Mouse (Mus musculus): ENCODE data around the gene Wee1.

Gene Wee1

DNA sequence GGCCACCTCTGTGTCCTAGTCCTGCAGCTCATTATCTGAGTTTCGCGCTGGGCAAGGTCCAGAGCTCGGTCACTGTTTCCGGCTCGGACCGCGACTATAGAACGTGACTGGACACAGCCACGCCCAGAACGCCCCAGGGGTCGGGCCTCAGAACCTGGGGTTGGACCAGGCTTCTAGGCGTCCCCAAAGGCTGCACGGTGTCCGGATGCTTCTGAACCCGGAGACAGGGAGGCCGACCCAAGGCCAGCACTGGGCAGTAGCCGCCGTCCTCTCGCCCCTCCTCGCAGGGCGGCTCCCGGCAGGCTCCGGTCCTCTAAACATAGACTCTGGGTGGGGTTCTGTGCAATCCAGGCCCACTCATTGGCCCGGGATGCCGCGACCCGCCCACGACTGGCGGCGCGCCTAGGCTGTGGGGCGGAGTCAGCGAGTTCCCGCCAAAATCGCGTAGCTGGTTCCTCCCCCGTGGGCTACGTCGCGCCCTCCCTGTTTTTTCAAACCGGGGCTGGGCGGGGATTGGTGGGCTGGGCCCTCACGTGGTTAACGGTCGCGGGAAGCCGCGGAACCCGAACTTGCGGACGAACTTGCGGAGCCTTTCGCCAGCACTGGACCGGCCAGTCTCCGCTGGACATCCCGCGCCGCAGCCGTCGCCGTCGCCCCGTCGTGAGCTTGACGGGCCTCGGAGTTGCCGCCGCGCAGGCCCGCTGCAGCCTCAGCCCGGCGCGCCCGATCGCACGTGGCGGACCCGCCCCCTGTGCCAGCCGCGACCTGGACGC lies at the start of gene Wee1:
Wee1 (plus strand) TSS at position 531 of the 773 bp plus-strand sequence.
- peak; percentile 99 for DNase-seq (ENCODE audit: low read depth, low spot score)

DNA sequence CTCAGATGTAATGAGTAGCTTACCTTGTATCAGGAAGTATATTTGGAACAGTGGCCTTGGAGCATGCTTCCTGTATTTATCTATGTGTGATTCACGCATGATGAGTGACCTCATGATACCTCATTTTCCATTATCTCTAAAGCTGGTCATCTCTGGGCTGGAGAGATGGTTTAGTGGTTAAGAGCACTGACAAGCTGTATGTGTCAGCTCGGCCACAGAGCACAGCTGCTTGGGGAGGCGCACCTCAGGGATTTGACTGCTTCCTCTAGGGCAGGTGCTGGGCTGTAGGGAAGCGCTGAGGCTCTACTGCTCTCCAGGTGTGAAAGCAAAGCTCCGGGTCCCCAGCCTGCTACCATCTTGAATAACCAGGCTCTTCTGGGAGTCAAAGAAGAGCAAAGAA lies 43.7 kb upstream of the Wee1 start:
- no peak for DNase-seq (ENCODE audit: low read depth, low spot score)

DNA sequence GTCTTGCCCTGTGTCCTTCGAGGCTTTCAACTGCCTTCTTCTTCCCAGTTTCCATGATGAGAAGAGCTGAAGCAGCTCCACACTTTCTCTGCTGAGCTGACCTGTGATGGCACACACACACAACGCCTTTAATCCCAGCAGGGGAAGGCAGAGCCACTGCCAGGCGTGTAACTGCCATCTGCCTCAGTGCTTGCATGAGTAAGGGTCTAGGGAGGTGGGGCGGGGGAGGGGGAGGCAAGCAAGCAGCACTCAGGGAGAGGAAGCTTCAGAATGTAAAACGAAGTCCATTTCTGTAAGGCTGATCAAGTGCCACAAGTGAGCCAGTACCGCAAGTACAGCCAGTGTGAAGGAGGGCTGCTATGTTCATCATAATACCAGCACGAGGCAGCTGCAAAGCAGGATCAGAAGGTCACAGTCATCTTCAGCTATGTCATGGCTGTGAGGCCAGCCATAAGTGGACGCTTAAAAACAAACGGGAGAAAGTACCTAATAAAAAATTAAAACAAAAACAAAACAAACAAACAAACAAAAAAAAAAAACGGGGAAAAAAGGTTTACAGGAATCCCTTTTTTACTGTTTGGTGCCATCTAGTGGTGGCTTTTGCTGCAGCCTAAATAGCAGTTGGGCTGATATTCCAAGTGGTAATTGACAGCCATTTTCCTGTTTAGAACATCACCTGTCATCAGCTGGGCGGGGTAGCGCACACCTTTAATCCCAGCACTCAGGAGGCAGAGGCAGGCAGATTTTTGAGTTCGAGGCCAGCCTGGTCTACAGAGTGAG lies 38.3 kb upstream of the Wee1 start:
- peak; percentile 59 for DNase-seq (ENCODE audit: low read depth, low spot score)

DNA sequence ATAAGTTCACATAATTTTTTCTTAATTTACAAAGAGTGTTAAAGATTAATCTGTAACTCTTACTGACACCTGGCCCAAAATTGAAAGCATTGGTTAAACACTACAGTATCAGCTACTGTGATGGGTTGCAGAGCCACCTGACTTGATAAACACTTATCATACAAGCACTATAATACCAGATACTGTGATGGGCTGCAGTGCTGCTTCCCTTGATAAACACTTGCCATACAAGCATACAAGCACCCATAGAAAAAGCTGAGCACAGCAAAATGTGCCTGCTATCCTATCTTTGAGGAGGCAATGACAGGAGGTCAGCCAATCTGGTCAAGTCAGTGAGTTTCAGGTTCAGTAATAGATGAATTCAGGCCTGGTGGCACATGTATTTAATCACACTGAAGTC lies 36.6 kb upstream of the Wee1 start:
- DNase-seq (ENCODE audit: low read depth, low spot score): no peak

DNA sequence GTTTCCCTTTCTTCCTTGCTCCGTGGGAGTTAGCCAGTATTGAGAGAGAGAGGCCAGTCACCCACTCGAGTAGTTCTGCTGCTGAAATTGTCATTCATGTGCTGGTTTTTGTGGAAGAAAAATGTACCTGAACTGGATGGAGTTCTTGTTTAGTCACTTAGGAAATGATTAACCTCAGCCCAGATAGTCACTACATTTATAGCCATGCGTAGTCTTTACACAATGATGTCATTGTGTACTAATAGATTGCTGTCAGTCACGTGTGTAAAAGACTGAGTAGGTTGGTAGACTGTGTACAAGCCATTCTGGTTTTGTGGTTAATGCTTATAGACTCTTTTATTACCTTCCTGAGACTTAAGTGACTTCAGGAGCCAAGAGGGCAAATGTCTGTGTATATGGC lies 33.9 kb upstream of the Wee1 start:
- DNase-seq (ENCODE audit: low read depth, low spot score): no peak

DNA sequence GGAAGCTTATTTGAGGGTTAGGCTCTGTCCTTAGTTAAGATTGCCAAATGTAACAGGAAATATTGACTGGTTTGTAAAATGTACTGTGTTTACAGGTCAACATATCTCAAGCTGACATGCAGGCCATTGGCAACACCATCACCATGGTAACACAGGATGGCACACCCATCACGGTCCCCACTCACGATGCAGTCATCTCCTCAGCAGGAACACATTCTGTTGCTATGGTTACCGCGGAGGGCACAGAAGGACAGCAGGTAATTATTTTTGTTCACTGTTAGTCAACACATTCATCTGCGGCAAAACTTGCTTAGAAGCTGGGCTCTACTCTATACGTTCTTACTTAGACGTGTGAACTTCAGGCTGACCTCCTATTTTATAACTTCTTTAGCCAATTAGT lies 30.2 kb upstream of the Wee1 start:
- no peak for DNase-seq (ENCODE audit: low read depth, low spot score)

DNA sequence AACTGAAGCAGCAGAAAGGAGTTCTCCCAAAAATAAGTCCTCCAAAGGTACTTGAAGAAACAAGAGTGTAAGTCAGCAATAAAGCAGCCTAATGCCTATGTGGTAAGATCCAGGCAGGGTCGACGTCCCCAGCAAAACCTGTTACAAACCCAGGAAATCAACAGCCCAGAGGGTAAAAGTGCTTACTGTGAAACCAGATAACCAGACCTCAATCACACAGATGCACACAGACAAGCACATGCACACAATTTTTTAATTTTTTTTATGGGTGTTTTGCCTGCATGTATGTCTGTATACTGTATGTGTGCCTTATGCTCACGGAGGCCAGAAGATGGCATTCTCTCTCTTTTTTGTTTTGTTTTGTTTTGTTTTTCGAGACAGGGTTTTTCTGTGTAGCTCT lies 25.5 kb upstream of the Wee1 start:
- DNase-seq (ENCODE audit: low read depth, low spot score): no peak

DNA sequence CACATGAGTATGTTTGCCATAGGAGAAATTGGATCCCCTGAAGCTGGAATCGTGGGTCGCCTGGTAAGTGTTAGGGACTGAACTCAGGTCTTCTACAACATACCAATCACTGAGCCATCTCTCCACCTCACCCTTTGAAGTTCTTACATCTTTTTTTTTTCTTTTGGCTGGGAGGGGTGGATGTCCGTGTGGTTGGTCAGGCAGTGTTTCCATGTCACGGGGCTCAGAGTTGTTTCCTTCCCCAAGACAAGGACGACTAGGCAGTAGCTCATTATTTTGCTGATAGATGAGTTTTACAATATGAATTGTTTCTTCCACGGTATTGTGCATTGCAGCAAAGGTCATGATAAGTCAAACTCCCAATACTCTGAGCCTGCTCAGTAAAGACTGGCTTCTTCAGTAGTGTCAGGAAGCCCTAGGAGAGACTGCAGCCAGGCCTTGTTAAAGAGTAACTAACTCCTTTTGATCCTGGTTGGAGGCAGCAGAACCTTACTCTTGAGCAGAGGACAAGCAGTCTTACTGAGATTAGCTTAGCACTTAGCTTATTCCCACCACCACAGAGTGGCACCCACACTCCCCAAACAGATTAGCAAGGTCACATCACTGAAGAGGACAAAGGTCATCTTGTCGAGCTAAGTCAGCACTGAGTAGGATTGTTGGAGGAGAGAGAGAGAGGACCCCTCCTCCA lies 24.6 kb upstream of the Wee1 start:
- no peak for DNase-seq (ENCODE audit: low read depth, low spot score)

DNA sequence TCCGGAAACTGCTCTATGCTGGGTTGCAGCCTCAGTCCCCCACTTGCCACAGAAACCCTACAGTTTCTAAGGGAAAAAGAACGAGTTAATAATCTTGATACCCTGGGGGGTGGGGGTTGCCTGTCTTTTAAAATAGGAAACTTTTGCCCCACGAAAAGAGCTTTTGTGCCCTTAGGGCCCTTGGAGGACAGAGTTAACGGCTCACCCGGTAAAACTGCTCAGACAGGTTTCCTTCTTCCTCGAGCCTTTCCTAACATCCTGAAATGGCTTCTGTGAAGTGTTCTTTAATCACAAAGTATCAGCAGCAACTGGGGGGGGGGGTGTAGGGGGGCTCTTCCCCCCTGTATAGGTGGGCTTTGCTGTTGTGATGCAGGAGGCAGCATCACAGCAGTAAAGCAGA lies 21.0 kb upstream of the Wee1 start:
- no peak for DNase-seq (ENCODE audit: low read depth, low spot score)

DNA sequence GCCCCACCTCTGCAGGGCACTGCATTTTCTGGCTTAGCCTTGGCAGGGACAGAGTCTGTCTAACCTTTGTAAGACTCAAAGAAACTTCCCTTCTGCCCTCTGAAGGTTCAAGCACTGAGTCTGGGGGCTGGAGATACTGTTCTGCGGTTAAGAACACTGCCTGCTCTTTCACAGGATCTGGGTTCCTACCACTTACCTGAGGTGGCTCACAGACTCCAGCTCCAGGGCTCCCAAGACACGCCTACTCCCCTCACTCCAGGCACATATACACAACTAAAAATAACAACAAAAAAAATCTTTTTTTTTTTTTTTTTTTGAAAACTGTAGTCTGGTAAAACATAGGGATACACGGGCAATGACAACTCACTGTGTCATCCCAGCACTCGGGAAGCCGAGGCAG lies 20.6 kb upstream of the Wee1 start:
- no peak for DNase-seq (ENCODE audit: low read depth, low spot score)

DNA sequence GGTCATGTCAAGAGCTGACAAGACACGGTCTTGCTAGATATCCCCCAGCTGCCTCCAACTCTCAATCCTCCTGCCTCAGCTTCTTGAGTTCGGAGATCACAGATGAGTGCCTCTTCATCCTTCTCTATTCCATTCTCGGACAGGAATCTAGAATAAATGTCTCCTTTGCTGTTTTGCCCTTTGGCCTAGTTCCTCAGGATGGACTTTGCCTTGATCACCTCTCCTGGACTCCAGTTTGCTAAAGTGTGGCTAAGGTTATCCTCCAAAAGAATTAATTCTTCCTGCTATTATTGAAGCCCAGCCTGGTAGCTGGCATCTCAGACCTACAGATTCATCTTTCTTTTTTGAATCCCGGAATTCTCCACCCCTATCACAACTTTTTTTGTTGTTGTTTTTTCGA lies 16.8 kb upstream of the Wee1 start:
- DNase-seq (ENCODE audit: low read depth, low spot score): no peak

DNA sequence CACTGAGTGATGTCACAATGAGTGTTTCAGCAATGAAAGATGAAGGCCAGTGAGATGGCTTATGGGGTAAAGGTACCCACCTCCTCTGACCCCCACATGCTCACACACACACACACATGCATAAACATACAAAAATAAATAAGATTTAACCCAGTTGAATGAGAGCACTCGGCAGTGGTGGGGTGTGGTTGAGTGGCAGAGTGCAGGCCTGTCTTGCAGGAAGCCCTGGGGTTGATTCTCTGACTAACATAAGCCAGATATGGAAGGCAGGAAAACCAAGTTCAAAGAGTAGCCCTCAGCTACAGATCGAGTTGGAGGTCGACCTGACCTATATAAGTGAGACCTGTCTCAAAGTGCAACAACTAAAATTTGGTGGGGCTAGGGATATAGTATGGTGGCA lies 15.2 kb upstream of the Wee1 start:
- no peak for DNase-seq (ENCODE audit: low read depth, low spot score)

DNA sequence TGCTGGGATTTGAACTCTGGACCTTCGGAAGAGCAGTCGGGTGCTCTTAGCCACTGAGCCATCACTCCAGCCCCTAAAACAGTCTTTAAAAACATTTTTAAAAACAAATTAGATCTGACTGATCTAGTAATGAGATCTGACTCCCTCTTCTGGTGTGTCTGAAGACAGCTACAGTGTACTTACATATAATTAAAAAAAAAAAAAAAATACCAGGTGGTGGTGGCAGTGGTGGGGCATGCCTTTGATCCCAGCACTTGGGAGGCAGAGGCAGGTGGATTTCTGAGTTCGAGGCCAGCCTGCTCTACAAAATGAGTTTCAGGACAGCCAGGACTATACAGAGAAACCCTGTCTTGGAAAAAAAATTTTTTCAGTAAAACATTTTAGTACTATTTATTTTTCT lies 13.3 kb upstream of the Wee1 start:
- DNase-seq (ENCODE audit: low read depth, low spot score): peak; percentile 32

DNA sequence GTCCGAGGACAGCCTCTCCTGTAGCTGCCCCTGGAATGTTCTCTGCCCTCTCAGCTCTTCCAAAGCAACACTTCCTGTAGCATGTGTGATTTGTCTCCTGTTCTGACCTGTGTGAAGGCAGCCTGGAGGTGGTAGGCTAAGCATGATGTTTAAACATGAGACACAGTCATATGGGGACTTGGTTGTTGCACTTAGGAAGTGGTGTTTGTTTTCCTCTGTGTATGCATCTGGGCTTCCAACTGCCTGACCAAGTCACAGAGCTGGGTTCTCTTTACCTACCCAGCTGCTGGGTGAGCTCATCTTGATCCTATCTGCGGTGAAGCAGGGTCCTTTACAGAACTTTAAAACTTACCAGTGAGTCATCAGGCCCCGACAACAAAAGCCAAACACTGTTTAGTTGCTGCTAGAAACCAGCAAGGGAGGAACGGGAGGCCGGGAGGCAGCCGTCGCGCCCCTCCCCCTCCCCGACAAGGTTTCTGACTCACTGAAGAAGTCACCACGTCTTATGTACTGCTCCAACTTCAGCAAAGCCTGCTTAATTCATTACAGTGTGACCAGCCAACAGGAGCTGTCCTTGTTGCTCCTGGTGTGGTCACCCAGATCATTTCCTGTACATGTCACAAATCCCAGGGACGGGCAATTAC lies 12.8 kb upstream of the Wee1 start:
- peak; percentile 70 for DNase-seq (ENCODE audit: low read depth, low spot score)

DNA sequence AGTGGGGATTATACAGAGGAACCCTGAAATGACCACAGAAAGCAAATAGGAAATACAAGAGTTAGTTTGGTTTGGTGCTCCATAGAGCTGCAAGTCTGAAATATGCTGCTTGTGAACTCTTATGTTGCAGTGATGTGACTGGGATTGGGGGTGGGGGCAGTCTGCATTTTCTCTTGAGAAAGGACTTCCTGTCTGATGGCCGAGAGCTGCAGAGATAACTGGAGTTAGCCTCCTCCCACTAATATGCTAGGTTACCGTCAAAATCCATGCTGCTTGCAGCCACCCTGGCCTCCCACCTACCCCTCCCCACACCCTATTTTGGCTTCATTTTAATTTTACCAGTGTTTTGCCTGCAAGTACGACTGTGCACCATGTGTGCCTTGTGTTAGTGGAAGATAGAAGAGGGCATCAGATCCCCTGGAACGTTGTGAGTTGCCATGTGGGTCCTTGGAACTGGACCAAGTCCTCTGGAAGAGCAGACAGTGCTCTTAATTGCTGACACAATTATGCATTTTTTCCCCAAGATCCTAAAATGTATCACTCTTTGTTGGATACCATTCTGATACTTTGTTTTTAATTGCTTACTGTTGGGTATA lies 11.7 kb upstream of the Wee1 start:
- no peak for DNase-seq (ENCODE audit: low read depth, low spot score)

DNA sequence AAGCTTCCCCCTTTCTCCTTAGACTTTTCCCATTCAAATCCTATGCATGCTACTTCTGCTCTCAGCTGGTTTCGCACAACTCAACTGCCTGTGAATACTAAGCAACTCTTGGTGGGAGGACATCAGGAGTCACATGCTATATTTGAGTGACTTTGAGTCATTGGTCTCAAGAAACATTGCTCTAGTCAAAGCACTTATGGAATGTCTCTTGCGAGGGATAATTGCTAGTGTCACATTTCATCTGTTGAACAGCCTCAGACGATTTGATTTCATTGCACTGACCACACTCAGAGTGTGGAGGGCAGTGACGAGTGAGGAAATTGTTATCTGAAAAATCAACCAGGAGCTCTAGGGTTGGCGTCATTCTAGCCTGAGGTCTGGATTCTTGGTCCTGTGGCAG lies 7.1 kb upstream of the Wee1 start:
- no peak for DNase-seq (ENCODE audit: low read depth, low spot score)

DNA sequence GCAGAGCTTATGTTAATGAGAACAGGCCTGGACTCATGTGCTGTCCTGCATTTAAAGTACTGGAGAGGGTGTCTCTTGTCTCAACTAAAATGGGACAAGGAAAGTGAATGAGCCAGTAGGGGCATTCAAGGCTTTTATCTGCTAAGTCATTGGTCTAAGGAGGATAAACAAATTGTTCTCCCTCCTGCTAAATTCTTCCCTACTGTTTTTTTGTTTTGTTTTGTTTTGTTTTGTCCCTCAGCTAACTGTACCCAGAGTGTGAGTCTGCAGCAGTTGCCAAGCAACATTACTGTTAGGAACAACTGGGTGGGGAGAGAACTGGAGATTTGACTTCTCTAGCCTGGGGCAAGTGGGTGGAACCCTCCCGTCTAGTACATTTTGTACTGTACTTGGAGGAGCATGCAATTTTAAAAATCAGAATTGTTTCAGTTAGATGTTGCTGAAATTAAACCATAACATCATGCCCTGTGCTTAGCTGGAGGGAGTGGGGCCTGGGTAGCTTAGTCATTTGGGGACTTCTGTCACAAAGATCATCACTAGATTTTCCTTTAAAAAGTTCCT lies 5.0 kb upstream of the Wee1 start:
- no peak for DNase-seq (ENCODE audit: low read depth, low spot score)

DNA sequence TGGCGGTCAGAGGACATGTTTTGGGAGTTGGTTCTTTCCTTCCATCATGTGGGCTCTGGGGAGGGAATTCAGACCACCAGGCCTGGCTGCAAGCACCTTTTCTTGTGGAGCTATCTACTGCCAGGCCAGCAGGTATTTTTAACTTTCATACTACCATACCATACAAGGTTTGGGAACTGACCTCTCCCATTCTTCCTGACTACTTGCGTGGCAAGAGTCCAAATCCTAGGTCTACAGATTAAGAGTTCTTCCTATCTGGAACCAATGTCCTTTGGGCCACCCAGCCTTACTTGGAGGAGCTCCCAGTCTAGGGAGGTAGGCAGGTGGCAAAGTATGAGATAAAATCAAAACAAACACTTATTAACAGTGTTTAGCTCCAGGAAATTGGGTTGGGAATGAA lies 3.4 kb upstream of the Wee1 start:
- no peak for DNase-seq (ENCODE audit: low read depth, low spot score)

DNA sequence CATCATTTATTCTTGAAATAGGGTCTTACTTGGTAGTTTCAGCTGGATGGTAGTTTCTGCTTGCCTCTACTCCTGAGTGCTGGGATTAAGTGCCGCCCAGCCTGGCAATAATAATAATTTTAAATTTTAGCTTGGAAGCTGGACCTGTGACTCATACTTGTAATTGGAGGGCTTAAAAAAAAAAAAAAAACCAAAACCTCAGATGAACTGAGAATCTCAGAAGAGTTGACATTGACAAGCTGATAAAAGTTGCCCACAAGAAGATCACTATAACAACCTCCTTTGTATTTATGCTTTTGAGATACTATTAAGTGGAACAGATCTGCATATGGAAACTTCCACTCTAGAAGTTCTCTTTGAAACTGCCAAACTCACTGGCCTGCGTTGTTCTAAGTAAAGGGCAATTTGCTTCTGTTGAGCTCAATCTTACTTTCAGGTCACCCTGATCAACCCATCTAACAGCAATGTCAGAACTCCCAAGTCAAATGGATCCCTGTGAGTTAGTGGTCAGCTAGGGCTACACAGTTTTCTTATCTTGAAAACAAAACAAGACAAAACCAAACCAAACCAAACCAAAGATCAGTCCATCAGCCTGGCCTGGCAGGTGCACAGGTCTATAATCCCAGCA lies 1.6 kb upstream of the Wee1 start:
- no peak for DNase-seq (ENCODE audit: low read depth, low spot score)

DNA sequence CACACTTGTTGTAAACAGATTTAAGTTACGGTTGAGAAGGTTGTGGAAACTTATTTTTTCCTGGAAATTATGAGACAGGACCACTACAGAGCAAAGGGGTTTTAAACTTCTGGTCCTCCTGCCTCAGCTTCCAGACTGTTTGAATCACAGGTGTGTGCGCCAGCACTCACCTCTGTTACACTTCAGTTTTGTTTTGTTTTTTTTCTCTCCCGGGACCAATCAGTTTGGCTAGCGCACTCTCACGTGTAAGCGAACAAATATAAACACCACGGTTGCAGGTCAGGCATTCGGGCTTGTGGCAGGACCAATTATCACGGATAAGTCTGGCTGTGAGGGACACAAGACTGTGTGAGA lies 707 bp upstream of the Wee1 start:
- DNase-seq (ENCODE audit: low read depth, low spot score): no peak

DNA sequence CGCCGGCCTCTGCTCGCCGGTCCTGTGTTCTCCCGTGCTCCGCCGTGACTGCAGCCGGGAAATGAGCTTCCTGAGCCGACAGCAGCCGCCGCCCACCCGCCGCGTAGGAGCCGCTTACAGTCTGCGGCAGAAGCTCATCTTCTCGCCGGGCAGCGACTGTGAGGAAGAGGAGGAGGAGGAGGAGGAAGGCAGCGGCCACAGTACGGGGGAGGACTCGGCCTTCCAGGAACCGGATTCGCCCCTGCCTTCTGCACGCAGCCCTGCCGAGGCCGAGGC lies 381 bp downstream of the Wee1 start:
- no peak for DNase-seq (ENCODE audit: low read depth, low spot score)
